Mouse (Mus musculus) kidney, postnatal 0 days (tissue): ENCODE measurements around the gene Polr2i. TPM values are rescaled to one million over a fixed set of nuclear protein-coding genes. Genes with fewer than 3 reads are reported as not detected.

Experiments used
- ATAC-seq: fragments of 200-750 bp; cut with Nextera tagmentation; replicated peaks from 2 replicates; pipeline ENCODE4 v1.8.0; 2017; ENCODE audit warnings: low read depth, moderate number of reproducible peaks, moderate TSS enrichment, moderate library complexity; ENCODE audit not compliant: low FRiP score
- DNase-seq: peaks from one replicate; pipeline ENCODE4 v3.0.0-alpha.2; 2016; ENCODE audit warnings: low spot score
- H3K27ac ChIP-seq: fragments of 300-500 bp; sonication (generic); 2 replicates; pipeline ENCODE4 v1.5.1; 2014; ENCODE audit warnings: mild to moderate bottlenecking
- H3K27me3 ChIP-seq: fragments of 300-500 bp; sonication (generic); 2 replicates; pipeline ENCODE4 v1.6.1; 2014; ENCODE audit warnings: low read length, mixed read lengths; ENCODE audit not compliant: insufficient read depth
- H3K36me3 ChIP-seq: fragments of 300-500 bp; sonication (generic); 2 replicates; pipeline ENCODE4 v1.6.1; 2014; ENCODE audit warnings: low read length, mixed read lengths; ENCODE audit not compliant: insufficient read depth
- H3K4me1 ChIP-seq: fragments of 300-500 bp; sonication (generic); replicated peaks from 2 replicates; pipeline ENCODE4 v1.6.1; 2014; ENCODE audit warnings: antibody characterized with exemption, low read length, mixed read lengths; ENCODE audit not compliant: insufficient read depth
- H3K4me2 ChIP-seq: fragments of 300-500 bp; sonication (generic); 2 replicates; pipeline ENCODE4 v1.6.1; 2014; ENCODE audit warnings: mild to moderate bottlenecking, low read length, moderate library complexity, mixed read lengths
- H3K4me3 ChIP-seq: fragments of 300-500 bp; sonication (generic); replicated peaks from 2 replicates; pipeline ENCODE4 v1.5.1; 2014; ENCODE audit warnings: low read depth, low read length
- H3K9ac ChIP-seq: fragments of 300-500 bp; sonication (generic); 2 replicates; pipeline ENCODE4 v1.6.1; 2014; ENCODE audit warnings: low read depth, low read length
- H3K9me3 ChIP-seq: fragments of 300-500 bp; sonication (generic); replicated peaks from 2 replicates; pipeline ENCODE4 v1.6.1; 2016; ENCODE audit warnings: low read length, inconsistent platforms, mixed read lengths
- CTCF ChIP-seq: IDR thresholded peaks from 2 replicates; pipeline ENCODE4 v1.5.1; 2016; ENCODE audit warnings: antibody characterized with exemption, low read depth, mild to moderate bottlenecking, moderate library complexity
- WGBS: fragments of 180-500 bp; shearing (Covaris S2); extraction: QIAGEN DNeasy Blood & Tissue Kit; methylation state at CpG from one replicate; pipeline ENCODE4 v1.1.7; 2014; 5-methylcytosine and 5-hydroxymethylcytosine counted together
- polyA plus RNA-seq: library from polyadenylated mRNA; unstranded; fragments of >200 nt; fragmentation: Nextera tagmentation; extraction: Ambion mirVana; gene quantifications from 2 replicates; pipeline ENCODE4 v1.2.1, GENCODE M21; 2015

Gene Polr2i
- polyA plus RNA-seq, 1 experiment from 2014 or later, result 157 TPM

DNA sequence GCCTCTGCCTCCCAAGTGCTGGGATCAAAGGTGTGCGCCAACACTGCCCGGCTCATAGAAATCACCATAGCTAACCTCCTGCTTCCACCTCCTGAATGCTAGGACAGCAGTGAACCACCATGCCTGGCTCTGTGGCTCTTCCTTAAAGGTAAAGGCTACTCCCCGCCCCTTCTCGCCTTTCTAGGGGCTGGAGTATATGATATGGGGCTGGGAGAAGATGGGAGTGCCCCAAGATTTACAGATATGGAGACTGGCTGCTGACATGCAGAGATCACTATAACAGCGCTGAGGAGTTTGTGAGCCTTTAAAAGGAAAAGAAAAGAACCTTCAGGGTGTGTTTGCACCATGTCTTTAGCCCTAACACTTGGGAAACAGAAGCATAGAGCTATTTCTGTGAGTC lies 9.5 kb upstream of the Polr2i start:
- Histone ChIP-seq H3K27ac (no peak overlapping the region), H3K4me3 (no peak overlapping the region), H3K4me2 (no peak overlapping the region), H3K9me3 (no peaks in the 10 kb centered on the region), H3K9ac (no peak overlapping the region), H3K4me1 (no peaks in the 10 kb centered on the region), H3K27me3 (no peaks in the 10 kb centered on the region), H3K36me3 (peaks cover 25% of the 10 kb centered on the region)
- 93% methylated on average over 5 of the region's 5 CpGs for WGBS
- ATAC-seq (no peak), DNase-seq (no peak)
- TF ChIP-seq CTCF, result no peak

DNA sequence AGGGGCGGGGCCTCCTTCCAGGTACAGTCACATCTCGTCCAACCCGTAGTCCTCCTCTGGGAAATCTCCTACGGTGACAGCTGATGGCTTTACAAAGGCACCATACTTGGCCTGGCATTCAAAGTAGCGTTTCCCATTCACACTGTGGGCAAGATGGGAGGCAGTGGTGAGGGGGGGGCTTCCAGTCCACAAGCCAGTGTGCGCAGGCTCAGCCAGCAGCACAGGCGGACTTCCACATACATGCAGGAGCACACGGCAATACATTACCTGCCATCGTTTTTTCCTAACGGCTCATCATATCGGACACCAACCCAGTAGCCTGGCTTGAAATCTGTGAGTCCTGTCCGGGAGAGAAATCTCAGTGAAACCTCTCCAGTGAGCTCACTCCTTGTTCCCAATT lies 7.5 kb upstream of the Polr2i start:
- H3K4me1 ChIP-seq, result no peaks in the 10 kb centered on the region
- 92% methylated on average over 12 of the region's 12 CpGs for WGBS
- DNase-seq (no peak), ATAC-seq (no peak)
- no peaks in the 10 kb centered on the region for H3K27me3 ChIP-seq
- no peak overlapping the region for H3K9ac ChIP-seq
- peaks cover 25% of the 10 kb centered on the region for H3K36me3 ChIP-seq
- no peak overlapping the region for H3K27ac ChIP-seq
- TF ChIP-seq CTCF, result no peak
- H3K9me3 ChIP-seq, result no peaks in the 10 kb centered on the region
- no peak overlapping the region for H3K4me3 ChIP-seq
- H3K4me2 ChIP-seq, result no peak overlapping the region

DNA sequence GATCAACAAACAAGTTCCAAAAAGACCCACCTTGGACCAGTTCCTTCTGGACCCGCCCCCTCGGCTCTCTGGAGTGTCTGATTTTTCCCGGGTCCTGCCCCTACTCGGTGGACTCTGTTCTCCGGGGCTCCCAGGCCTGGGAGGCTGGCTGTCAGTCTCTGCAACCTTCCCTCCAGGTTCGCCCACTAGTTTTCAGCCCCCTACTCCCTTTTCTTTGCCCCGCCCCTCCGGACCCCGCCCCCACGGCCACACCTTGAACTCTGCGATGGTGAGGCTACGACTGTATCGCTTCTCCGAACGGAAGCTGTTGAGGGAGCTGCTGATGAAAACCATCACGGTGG lies 450 bp upstream of the Polr2i start:
- Histone ChIP-seq H3K27ac (no peak overlapping the region), H3K36me3 (peaks cover 11% of the 10 kb centered on the region), H3K9ac (peak overlapping the region; percentile 51), H3K4me2 (peak overlapping the region; percentile 74), H3K4me3 (peak overlapping the region; percentile 75), H3K9me3 (no peaks in the 10 kb centered on the region), H3K27me3 (no peaks in the 10 kb centered on the region), H3K4me1 (peaks cover 10% of the 10 kb centered on the region)
- peak; percentile 4; the same call in 1 of the 2 replicates for ATAC-seq
- TF ChIP-seq CTCF, result no peak
- no peak for DNase-seq
- 0% methylated on average over 16 of the region's 16 CpGs for WGBS

DNA sequence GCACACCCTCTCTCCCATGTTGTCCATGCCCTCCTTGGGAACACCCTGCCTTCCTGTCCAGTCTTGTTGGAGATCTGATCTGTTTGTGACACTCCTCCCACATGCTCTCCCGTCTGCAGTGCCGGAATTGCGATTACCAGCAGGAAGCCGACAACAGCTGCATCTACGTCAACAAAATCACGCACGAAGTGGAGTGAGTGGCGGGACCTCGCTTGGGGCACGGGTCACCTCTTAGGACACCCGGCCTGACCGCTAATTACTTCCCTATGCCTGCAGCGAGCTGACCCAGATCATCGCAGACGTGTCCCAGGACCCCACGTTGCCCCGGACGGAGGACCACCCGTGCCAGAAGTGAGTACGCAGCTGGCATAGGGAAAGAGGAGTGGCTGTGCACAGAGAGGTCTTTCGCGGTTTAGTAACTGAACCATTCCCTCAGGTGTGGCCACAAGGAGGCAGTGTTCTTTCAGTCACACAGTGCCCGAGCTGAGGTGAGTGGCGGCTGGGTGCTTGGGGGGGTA lies 942 bp downstream of the Polr2i start:
- Histone ChIP-seq H3K9me3 (no peaks in the 10 kb centered on the region), H3K9ac (peak overlapping the region; percentile 83), H3K4me3 (peak overlapping the region; percentile 75), H3K27me3 (no peaks in the 10 kb centered on the region), H3K4me1 (peaks cover 10% of the 10 kb centered on the region), H3K27ac (peak overlapping the region; percentile 93), H3K36me3 (0 out of 2 replicates have a peak, but pooled peaks cover 4% of the 10 kb centered on the region), H3K4me2 (peak overlapping the region; percentile 74)
- peak; percentile 81 for DNase-seq
- peak; percentile 23 for ATAC-seq
- TF ChIP-seq CTCF, result peak; percentile 70
- 4% methylated on average over 24 of the region's 24 CpGs for WGBS

DNA sequence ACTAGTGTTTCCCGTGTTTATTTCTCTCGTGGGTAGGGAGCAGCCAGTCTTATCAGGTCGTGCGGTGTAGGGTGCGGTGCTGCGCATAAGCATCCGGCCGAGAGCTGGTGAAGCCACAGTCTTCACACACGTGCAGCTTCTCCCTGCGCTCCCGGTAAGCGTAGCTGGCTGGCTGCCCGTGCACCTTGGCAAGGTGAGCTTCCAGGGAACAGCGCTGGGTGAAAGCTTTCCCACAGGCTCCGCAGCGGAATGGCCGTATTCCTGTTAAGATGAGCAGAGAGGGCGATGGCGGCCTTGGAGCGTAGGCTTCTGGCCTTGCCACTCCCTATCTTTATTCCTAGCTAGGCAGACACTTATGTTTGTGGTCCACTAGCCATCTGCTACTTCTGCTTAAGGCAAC lies 1.6 kb downstream of the Polr2i start:
- H3K36me3 ChIP-seq, result 0 out of 2 replicates have a peak, but pooled peaks cover 4% of the 10 kb centered on the region
- peaks cover 10% of the 10 kb centered on the region for H3K4me1 ChIP-seq
- H3K4me2 ChIP-seq, result peak overlapping the region; percentile 74; the same call in 1 of the 2 replicates
- H3K9me3 ChIP-seq, result no peaks in the 10 kb centered on the region
- 88% methylated on average over 20 of the region's 20 CpGs for WGBS
- ATAC-seq, result no peak
- H3K4me3 ChIP-seq, result no peak overlapping the region
- H3K27me3 ChIP-seq, result no peaks in the 10 kb centered on the region
- H3K27ac ChIP-seq, result no peak overlapping the region
- no peak for DNase-seq
- TF ChIP-seq CTCF, result no peak
- no peak overlapping the region for H3K9ac ChIP-seq

DNA sequence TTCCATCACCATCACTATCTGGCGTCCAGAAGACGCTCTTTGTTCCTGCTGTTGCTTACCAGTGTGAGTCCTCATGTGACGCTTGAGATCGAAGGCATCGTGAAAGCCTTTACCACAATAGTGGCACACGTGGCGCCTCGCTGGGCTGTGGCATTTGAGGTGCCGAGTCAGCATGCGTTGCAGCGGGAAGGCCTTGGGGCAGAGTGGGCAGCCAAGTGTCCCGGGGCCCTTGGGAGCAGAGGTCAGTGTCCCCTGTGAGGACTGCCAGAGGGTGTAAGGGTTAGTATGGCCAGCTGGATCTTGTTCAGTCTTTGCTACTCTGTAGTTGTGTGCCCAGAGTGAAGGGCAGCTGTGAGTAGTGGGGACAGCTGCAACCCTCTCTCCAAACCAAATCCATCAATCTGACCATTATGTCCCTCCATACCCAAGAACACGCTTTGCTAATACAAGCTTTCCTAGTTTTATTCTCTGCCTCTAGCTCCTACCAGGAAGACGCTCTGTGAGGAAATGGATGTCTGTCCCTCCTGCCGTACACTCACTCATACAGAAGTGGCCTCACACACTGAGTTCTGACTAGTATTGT lies 2.6 kb downstream of the Polr2i start:
- Histone ChIP-seq H3K27ac (no peak overlapping the region), H3K4me2 (no peak overlapping the region), H3K4me3 (no peak overlapping the region), H3K9me3 (no peaks in the 10 kb centered on the region), H3K9ac (no peak overlapping the region), H3K27me3 (no peaks in the 10 kb centered on the region), H3K4me1 (peaks cover 10% of the 10 kb centered on the region), H3K36me3 (0 out of 2 replicates have a peak, but pooled peaks cover 4% of the 10 kb centered on the region)
- DNase-seq (no peak), ATAC-seq (no peak)
- TF ChIP-seq CTCF, result no peak
- 83% methylated on average over 15 of the region's 15 CpGs for WGBS
